Mouse (Mus musculus): ENCODE measurements around the gene Zfp61.

Zfp61 gene

DNA sequence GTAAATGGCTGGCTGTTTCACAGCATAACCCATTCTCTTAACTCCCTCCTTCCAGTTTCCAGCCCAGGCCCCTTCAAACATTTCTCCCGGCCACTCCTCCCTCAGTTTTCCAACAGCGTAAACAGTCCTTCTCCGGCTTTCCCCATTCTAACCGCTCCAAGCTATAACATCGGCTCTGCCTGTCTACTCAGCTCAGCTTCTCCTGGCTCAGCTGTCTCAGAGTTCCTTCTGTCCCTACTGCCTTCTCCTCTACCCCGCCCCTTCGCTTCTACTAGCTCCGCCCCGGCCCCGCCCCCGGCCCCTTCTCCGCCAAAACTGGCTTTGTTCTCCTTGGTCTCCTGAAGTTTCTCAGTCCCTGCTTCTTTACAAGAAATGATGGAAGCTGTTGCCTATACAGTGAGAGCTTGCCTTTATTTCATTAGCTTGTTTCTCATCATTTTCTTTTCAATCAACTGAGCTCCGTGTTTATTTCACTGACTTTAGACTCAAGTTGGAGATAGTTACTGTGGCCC lies at the start of gene Zfp61:
TSS of gene Zfp61 (minus strand) at position 462 of the 512 bp plus-strand sequence.
- no peak for DNase-seq

DNA sequence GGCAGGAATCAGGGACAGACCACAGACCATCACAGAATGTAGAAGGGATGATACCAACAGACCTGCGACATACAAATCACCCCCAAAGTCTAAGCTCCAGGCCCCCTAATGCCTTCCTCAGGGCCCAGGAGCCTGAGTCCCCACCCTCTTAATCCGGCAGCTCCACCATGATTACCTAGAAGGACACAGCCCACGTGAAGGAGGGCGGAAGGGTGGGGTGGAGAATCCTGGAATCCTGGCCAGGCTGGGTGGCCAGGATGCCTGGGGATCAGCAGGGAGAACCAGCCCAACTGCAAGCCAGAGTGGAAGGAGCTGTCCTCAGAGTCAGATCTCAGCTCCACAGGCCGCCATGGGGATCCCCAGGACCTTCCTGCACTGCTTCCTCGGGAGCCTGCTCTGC lies 47.9 kb upstream of the Zfp61 start, which contains the start of gene Lypd5:
TSS of gene Lypd5 (plus strand) at position 301 of the 400 bp plus-strand sequence.
- DNase-seq, result no peak

DNA sequence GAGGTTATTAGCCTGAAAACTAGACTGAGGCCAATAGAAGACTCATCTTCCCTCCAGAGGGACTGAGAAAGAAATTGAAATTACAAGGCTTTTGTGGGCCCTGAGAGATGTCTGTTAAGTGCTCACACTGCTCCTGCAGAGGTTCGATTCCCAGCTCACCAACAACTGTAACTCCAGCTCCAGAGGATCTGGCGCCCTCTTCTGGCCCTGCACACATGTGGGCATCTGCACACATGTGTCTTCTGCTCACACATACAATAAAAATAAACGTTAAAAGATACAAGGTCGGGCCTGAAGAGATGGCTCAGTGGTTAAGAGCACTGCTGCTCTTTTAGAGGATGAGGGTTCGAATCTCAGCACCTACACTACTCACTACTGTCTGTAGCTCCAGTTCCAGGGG lies 45.4 kb upstream of the Zfp61 start:
- no peak for DNase-seq

DNA sequence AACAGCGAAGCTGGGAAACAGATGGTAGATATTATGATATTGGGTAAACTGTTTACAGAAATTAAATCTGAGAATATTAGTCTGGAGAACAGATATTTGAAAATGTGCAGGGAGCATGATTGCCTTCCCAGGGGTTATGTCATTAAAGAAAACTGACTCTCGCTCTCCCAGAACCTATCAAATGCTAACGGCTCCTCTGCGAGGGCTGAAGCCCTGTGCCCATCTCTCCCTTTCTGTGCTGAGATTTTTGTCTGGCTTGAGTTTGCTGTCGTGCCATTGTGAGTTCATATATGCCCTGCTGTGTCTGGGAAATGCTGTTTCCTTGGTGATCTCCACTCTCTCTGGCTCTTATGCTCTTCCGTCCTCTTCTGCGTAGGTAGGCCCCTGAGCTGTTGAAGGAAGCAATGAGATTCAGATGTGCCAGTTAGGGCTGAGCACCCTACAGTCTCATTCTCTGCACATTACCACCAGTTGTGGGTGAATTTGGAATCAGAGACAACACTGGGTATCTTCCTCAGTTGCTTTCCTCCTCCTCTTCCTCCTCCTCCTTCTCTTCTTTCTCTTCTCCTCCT lies 42.8 kb upstream of the Zfp61 start:
- no peak for DNase-seq

DNA sequence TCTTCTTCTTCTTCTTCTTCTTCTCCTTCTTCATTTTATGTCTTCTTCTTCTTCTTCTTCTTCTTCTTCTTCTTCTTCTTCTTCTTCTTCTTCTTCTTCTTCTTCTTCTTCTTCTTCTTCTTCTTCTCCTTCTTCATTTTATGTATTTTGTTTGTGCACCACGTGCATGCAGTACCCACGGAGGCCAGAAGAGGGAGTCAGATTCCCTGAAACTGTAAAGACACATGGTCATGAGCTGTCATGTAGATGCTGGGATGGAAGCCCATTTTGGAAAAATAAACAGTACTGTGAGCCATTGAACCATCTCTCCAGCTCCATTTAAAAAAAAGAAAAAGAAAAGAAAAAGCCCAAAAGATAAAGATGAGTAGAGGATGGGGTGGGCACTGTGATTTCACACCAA lies 37.2 kb upstream of the Zfp61 start:
- DNase-seq, result no peak

DNA sequence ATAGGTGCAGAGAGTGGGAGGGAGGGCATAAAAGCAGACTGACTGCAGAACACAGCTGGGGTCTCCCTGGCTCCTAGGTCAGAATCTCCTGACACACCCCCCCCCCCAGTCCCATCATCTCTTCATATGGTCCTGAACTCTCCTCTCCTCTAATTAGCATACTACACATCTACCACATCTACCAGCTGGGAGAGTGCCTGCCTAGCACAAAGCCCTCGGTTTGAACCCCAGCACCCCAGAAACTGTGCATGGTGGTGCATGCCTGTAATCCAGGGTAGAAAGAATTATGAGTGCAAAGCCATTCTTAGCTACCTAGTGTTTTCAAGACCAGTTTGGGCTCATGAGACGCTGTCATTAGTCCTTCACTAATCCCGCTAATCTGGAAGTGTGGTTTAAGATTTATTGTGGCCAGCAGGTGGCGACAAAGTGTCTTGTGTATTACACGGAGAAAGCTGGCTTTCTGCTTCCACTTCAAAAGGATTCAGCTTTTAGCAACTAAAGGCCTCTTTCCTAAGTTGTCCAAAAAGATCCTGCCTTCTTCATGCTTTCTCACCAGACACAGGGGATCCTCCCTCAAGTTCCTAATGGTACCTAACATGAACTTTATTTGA lies 34.8 kb upstream of the Zfp61 start:
- DNase-seq, result peak; percentile 48

DNA sequence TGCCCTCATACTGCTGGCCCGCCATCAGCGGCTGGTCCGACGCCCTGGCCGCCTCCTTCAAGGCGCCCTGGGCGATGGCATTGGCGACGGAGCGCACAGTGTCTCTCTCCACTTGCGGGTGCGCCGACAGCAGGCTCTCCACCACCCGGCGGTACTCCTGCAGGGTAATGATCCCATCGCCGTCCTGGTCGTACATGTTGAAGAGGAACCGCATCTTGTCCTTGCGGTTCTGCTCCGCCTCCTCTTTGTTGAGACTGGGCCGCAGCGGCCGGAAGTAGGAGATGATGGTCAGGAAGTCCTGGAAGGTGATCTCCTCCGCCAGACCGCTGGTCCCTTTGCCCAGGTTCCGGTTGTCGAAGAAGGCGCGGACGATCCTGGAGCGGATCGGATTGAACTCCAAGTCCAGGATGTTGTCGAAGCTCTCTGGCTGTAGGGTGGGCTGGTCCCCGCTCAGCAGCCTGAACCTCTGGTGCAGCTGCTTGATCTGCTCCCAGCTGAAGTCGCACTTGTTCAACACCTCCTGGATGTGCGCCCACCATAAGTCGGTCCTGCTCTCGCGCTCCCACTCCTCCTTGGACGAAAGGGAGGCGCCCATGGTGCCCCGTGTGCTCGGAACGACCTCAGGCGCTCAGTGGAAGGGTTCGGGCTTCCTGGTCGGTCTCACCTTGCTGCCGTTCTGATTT lies 32.4 kb upstream of the Zfp61 start, which contains the start of gene Tescl:
TSS of gene Tescl (minus strand) at position 633 of the 683 bp plus-strand sequence.
- DNase-seq, result no peak

DNA sequence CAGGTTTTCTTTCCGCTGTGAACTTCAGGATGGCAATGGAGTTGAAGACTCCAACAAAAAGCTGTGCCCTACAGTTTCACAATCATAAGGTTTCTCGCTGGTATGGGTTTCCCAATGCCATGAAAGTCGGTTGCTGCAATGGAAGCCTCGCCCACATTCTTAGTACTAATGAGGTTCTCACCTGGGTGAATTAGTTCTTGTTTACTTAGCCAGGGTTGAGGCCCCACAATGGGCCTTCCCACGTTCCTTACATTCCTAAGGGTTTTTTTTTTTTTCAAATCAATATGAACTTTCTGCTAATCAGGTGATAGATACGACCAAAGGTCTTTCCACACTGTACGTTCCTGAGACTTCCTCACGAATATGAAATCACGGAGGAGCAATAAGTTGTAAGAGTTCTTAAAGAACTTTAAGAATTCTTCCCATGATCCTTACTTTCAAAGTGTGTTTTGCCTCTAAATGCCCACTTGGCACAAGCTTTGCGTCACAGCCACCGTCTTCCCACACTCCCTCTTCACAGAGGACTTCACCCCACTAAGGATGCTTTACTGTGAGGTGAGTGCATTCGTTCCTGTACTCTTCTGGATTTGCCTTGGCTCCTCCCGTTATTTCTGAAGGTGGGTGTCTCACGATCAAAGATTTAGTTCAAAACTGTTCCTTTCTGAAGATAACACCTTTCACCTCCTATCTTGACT lies 26.4 kb upstream of the Zfp61 start:
- no peak for DNase-seq

DNA sequence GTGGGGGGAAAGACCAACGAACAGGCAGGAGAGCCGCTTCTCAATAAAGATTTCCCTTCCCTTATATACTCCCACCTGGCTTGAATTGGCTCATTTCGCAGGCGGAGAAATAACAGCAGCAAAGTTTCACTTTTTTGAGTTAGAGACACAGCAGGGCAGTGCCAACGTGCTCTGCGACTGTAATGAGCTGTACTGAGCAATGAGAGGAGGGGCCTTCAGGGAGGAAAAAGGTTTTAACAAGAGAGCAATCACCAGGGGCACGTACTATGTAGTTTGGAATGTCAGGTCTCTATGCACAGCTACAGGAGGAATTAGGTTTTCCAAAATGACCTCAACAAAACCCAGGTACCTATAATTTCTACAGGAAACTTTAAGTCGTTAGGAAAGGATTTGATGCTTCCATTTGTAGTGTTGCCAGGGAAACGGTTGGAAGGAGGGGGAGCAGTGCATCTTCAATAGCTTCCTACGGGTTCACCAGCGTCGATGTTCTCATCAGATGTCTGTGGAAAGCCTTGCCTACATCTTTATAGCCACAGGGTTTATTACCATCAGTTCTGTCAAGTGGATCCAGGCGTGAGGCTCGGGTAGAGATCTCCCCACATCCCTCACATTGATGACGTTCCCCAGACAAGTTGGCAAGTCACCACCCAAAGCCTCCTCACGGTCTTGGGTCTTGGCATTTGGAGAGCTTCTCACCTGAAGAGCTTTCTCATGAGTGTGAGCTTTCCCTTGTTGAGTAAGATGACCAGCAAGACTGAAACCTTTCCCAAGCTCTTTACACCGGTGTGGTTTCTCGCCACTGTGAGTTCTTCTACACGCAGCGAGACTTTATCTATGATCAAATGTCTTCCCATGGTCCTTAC lies 25.5 kb upstream of the Zfp61 start:
- DNase-seq, result peak; percentile 11

DNA sequence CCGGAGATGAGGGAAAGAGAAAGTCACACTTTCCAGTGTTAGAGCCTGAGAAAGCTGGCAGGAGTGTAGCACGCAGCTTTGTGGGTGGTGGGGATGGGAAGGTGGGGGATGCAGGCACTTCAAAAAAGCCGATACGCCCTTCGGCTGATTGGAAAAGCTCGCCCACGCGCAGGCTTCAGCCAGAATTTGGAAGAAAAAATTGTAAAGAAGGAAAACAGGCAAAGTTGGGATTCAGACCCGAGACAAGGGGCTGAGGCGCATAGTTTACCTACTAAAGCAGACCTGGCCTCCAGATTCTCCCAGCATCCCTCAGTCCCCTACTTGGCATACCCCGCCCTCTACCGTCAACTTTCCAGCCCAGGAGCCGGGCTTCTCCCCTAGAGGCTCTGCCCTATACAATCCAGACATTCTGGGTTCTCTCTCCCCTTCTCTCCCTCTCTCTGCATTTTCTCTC lies 24.7 kb upstream of the Zfp61 start:
- DNase-seq, result peak; percentile 62

DNA sequence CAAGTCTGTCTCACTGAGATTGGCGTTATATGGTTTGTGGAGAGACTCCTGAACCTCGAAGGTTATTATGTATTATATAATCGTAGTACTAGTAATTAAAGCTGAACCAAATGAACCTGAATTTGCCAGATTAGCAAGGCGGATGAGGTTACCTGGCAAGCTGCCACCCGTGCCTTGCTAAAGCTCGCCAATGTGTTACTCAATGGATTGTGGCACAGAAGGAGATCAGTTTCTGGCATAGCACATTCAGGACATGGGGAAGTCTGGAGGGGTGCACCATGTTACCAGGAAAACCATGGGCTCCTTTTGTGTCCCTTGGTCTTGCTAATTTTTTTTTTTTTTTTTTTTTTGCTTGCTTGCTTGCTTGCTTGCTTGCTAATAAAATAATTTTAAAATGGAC lies 24.2 kb upstream of the Zfp61 start:
- DNase-seq, result no peak

DNA sequence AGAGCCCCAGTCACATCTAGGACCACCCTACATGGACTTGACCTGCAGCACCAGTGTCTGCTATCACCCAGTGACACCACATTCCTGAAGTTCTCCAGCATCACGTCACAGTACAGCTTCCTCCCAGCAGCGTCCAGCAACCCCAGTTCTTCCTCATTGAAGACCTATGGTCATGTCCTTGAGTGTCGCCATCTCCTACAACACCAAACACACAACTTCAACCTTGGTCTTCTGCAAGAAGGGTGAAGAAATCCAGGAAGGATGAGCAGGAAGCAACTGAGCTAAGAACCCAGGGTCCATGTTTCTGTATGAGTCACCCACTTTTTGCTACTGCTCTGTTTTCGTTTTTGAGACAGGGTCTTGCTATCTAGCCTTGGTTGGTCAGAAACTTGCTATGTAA lies 21.6 kb upstream of the Zfp61 start:
- DNase-seq, result no peak

DNA sequence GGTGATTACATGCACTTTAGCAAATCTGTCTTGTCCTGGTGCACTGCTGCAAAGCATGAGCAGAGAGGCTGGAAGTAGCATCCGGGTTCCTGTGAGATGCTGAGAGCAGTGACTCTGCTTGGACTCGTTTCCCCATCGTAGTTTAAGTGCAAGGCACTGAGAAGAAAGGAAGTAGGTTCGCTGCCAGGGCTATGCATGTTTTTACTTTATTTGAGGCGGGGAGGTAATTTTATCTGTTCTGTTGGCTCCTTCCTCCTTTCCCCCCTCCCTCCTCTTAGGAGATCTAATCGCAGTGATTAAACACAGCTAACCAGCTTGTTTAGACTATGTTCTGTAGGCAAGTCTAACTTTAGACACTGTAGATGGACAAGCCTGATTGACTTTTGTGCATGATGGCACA lies 17.9 kb upstream of the Zfp61 start:
- no peak for DNase-seq

DNA sequence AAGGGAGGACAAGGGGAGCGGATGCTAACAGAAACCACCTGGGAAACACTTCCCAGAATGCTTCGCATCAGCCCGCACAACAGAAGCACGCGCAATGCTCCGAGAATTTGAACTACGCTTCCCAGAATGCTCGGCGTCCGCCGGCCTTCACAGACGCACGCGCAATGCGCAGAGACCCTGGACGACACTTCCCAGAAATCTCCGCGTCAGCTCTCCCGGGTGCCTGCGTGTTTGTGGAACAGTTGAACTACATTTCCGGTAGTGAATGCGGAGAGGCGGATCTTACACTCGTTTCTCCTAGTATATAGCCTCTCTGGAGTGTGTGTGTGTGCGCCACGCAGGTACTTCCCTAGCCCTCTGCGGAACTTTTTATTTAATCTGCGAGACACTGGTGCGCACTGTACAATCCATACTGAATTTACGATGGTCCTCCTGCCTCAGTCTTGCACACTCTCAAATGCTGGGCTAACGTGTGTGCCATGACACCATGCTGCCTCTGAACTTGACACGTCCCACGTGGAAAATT lies 15.6 kb upstream of the Zfp61 start, which contains the start of gene Zfp94:
TSS of gene Zfp94 (minus strand) at position 100 of the 526 bp plus-strand sequence.
- DNase-seq, result peak; percentile 97

DNA sequence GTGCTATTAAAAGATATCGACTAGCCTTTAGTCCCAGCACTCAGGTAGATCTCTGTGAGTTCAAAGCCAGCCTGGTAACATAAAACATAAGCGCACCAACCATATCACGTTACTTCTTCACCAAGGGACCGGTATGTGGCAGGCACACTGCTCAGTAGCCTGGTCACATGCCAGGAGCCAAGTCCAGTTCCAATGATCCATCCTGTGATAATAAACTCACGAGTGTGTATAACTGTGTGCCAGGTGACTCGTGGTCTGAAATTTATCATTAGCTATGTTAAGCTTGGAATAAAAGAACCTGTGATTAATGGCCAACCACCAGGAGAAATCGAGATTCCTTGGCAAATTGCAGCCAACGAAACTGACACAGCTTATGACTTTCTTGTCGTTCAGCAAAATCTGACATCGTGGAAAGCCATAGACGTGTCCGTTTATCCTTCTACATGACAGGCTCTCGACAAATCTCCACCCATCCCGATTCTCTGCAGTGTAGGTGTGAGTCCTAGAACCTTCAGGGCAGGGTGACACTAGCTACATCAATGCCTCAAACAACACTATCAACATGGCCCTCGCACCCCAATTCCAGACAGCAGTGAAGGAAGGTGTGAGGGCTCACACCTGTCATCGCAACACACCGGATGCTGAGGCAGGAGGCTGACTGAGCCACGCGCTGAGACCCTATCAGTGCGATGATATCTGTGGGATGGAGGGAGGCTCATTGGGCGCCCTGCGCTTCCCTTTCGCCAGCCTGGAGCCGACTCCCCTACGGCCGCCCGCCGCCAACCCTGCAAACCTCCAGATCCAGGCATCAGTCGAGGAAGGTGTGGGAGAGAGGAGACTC lies 14.9 kb upstream of the Zfp61 start:
- no peak for DNase-seq

DNA sequence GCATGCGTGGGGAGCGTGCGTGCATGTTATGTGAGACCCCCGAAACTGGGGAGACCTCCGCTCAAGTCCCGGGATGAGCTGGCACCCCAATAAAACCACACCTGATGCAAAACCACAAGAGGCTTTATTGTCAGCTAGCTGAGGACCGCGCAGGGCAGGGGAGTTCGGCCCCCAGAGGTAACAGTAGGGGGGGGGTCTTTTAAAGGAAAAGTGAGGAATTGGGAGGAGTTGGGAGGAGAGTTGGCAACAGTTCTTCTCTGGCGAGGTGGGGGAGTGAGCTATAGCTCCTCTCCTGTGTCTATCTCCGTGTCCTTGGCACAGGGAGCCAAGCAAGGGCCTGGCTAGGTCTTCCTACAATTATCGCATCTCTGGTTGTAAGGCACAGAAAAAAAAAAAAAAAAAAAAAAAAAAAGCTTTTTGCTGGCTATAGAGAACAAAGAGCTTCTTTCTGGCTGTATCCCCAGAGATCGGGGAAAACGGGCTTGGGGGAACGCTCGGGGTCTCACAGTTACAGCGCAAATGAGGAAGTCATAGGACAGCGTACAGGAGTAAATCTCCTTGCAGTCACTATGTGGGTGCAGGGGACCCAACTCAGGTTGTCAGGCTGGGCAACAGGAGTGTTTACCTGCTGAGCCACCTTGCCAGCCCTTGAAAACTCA lies 1.1 kb downstream of the Zfp61 start:
- peak; percentile 14 for DNase-seq

DNA sequence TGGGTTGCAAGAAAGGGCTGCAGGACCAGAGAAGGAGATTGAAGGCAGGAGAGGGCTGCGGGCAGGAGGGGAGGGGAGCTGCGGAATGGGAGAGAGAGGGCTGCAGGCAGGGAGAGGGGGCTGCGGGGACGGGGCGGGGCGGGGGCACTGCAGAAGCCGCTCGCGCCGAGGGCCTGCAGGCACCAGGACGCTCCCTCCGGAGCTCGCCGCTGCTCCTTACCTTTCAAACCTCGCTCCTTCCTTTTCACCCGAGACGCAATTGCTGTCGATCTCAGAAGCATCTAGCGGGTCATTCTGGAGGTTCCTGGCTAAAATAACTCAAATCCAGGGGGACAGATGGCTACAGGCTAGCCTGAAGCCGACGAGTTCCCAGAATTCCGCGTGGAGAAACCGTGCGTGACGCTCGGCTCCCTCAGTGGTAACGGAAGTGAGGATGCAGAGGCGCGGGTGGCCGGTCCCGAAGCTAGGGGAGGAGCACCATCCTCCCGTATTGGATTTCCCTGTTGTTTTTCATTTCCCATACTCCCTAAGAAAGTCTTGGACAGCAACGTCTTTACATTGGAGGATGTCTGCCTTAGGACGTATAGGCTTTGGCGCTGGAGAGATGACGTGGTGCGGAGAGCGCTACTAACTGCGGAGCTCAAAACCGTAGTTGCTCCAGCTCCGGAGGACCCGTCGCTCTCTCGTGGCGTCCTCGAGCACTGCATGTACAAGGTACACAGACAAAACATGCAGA lies 1.9 kb downstream of the Zfp61 start:
- DNase-seq, result peak; percentile 89

DNA sequence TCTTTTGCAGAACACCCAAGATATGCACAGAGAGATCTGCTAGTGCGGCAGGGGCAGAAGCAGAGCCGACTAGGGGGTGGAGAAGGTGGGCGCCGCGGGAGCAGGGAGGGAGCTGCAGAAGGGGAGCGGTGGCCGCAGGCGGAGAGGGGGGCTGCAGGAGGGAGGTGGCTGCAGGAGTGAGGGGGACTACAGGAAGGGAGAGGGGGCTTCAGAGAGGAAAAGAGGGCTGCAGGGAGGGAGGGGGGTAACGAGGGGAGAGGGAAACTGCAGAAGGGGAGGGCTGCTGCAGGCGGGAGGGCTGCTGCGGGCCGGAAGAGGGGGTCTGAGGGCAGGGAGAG lies 2.4 kb downstream of the Zfp61 start:
- DNase-seq, result no peak

DNA sequence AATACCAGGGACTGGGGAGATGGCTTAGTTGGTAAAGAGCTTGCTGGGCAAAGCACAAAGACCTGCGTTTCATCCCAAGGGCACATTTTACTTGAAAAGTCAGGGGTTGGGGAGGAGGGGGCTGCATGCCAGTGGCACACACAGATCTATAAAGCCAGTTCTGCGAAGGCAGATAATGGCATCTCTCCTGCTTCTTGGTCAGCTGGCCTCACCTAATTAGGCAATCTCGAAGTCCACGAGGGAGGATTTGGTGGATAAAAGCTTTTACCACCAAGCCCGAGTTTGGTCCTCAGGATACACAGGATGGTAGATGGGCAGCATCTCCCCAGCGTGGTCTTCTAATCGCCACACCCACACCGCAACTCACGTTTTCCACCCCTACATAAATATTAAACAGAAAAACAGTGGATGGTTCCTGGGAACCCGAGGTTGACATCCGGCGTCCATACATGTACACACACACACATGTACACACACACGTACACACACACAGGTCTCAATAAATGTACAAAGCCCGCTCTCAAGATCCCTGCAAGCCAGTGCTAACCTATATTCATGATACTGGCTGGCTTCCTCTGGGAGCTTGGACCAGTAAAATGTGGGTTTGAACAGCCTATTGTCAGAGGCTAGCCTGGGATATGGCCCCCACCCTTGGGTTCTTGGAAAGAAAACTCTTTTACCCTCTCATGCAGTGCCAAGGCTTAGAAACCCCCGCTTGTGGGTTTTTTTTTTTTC lies 3.5 kb downstream of the Zfp61 start:
- no peak for DNase-seq
